Mouse (Mus musculus) telencephalon, adult 2 months (tissue): ENCODE data around the gene Hist1h4n.
A peak's percentile ranks its signal among the peaks of the same experiment; 100 is the strongest.

Experiments
- DNase-seq: peaks from one replicate; pipeline ENCODE4 v3.0.0-alpha.2; 2011; ENCODE audit warnings: low read depth, low spot score

Gene Hist1h4n

DNA sequence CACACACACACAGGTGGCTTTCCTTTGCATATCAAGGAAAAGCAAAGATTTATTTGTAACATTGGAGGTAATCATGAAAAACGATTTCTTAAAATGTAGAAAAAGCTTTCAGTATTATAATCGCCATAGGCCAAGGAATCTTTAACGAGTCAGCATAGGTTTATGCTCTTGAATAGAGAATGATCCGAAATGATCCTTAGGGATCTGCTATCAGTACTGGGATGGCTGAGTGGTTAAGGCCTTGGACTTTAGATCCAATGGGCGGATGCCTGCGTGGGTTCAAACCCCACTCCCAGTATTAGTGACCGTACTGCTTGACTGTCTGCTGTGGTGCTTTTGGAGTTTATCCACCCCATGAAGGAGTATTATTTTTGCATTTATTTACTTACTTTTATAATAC lies 36.4 kb downstream of the Hist1h4n start:
- DNase-seq = no peak

DNA sequence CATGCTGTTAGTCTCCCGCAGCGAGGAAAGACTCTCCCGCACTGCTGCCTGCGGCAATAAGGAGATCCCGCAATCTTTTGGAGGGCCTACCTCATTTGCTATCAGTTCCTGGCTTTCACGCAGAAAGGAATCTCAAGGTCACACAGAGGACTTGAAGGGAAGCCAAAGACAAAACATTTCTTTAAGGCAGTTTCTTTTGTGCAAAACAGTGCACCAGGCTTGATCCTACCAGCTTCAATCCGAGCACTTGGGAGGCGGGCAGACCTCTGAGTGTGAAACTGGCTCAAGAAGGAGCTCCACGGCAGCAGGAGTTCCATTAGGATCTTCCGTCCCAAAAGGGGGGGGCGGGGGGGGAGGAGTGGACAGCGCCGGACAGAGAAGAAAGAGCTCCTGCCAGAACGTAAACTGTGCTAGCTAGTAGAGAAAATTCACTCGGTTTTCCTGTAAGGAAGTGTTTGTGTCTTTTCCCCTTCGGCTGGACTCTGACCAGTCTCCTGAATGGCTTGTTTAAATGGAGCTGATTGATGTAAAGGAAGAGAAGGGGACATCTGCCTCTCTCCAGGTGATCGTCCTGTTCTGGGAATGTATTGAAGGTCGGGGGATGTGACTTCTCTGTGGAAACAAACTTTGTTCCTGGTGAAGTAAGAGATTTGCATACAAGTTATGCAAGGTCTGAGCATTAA lies 41.3 kb downstream of the Hist1h4n start:
- no peak for DNase-seq

GRCm38 (mm10) chr13:21789925-21790324 lies 42.1 kb downstream of the Hist1h4n start:
- no peak for DNase-seq

- no peak for DNase-seq
Measured at GRCm38 (mm10) chr13:21787760-21788593, 44.0 kb downstream of the Hist1h4n start.

DNA sequence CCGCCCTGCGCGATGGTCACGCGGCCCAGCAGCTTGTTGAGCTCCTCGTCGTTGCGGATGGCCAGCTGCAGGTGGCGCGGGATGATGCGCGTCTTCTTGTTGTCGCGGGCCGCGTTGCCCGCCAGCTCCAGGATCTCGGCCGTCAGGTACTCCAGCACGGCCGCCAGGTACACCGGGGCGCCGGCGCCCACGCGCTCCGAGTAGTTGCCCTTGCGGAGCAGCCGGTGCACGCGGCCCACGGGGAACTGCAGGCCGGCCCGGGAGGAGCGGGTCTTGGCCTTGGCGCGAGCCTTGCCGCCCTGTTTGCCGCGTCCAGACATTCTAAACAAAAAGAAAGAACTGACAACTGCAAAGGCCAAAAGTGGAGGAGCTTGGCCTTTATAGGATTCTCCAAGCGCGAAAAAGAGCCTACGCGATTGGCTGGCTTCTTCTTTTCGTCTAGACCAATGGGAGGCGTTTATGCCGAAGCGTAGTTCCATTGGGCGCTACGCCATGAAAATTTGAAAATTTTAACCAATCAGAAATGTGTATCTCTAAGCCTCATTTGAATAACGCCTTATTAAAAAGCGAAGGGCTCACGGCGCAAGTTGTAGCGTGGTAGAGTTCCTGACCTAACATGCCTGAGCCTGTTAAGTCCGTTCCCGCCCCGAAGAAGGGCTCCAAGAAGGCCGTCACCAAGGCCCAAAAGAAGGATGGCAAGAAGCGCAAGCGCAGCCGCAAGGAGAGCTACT lies 44.9 kb downstream of the Hist1h4n start, which contains the start of the genes Hist1h2an and Hist1h2bp:
Hist1h2an (minus strand) TSS at position 320 of the 731 bp plus-strand sequence.
Hist1h2bp (plus strand) TSS at position 563 of the 731 bp plus-strand sequence.
- DNase-seq = peak; percentile 98

- DNase-seq = no peak
Measured at GRCm38 (mm10) chr13:21786189-21786898, 45.7 kb downstream of the Hist1h4n start.

GRCm38 (mm10) chr13:21784311-21784710 lies 47.7 kb downstream of the Hist1h4n start:
- DNase-seq = no peak

DNA sequence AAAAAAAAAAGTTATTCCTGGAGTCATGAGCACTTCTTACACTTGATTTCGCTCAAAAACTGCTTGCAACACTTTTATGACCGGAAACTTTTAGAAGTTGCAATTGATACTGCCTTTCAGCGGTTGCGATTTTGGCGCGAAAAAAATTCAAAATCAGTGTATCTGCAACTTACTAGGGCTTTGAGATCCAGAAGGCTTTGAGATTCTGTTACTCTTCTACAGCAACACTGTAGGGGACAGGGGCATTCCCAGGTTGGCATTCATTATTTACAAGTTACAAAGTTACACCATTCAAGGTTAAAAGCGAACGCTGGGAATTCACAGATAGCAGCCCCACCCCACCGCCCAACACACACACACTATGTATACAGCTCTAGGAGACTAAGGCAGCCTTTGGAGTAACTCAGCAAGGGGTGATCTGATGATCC lies 48.2 kb downstream of the Hist1h4n start:
- peak; percentile 26 for DNase-seq

GRCm38 (mm10) chr13:21783255-21783617 lies 48.8 kb downstream of the Hist1h4n start, which contains the start of gene Hist1h3i:
TSS of gene Hist1h3i (minus strand) at chr13:21783370.
- DNase-seq = peak; percentile 94

DNA sequence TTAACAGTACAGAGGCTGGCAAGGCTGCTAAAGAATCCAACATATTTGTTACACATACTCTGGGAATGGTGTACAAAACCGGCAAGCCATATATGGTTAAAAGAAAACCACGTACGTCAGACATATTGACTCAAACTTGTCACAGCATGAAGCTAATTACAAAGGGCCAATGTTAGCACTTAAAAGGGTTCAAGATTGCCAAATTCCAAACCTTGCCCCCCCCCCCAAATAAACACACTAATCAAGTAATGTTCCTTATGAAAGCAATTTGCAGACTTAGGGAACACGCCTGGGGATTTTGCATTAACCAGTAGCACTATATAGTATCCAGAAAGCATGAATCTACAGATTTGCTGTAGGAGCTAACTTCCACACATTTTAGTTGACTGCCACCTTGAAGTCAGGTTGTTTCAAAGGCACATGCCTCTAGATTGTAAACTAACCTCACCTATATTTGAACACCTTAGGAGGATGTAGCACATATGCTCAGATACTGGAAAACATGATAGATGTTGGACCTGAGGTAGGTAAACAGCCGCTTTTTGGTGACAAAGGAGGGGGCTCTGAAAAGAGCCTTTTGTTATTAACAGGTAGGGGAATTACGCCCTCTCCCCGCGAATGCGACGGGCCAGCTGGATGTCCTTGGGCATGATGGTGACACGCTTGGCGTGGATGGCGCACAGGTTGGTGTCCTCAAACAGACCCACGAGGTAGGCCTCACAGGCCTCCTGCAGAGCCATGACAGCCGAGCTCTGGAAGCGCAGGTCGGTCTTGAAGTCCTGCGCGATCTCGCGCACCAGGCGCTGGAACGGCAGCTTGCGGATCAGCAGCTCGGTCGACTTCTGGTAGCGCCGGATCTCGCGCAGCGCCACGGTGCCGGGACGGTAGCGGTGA lies 49.4 kb downstream of the Hist1h4n start:
- peak; percentile 5 for DNase-seq
